Mouse (Mus musculus): Measurements from ENCODE around the gene Cyb5rl. TPM values are rescaled to one million over a fixed set of nuclear protein-coding genes. Genes with fewer than 3 reads are reported as not detected.
A peak's percentile ranks its signal among the peaks of the same experiment; 100 is the strongest.

Gene Cyb5rl
- polyA plus RNA-seq, 1 experiment from 2014 or later: 8.9 TPM

DNA sequence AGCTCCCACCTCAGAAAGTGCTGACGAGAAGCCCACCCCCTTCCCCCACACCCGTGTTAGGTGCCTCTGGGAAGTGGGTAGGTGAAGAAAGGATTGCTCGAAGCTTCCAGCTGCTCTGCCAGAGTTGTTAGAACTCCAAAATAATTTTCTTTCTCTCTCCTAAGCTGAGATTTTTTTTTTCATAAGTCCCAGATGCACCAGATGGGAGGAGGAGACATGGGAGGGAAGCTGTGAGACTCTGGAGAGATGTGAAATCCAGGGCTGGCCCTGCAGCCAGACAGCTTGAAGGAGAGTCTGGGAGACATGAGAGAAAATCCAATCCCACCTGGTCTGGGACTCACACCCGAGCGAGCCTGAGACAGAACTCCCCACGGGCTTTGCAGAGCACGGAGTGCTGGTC, 57.6 kb downstream of the Cyb5rl start:
- peaks cover 21% of the 10 kb centered on the region; the same call in 1 of the 2 replicates for H3K27me3 ChIP-seq (ENCODE audit: poor library complexity, severe bottlenecking)
- peaks cover 64% of the 10 kb centered on the region for H3K4me1 ChIP-seq
- WGBS: 82% methylated on average over 7 of the region's 7 CpGs
- no peaks in the 10 kb centered on the region for H3K36me3 ChIP-seq (replicated peaks)
- H3K27ac ChIP-seq: peak overlapping the region; percentile 35; the same call in 1 of the 2 replicates
- H3K4me3 ChIP-seq: no peak overlapping the region
- no peaks in the 10 kb centered on the region for H3K9me3 ChIP-seq
- no peak for DNase-seq (ENCODE audit: extremely low spot score, low spot score)

DNA sequence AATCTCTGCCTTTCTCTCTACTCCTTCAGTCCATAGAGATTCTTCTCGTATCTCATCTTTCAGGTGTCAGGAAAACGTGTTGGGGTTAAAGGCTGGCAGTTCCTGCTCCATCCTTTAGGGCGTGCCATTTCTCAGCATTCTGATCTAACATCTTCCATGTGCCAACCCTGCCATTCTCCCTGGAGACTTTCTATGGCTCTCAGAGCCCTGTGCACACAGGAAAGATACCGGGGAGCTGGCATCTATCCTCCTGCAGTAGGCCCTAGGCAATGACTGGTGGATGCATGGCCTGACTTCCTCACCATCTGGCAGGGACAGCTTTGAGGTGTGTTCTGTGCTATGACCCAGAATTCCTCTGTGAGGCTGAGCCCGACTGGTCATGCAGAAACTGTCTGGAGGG, 58.3 kb downstream of the Cyb5rl start:
- Histone ChIP-seq H3K4me3 (no peak overlapping the region), H3K4me1 (peaks cover 71% of the 10 kb centered on the region), H3K9me3 (no peaks in the 10 kb centered on the region), H3K27ac (no peak overlapping the region), H3K36me3 (replicated peaks) (no peaks in the 10 kb centered on the region), H3K27me3 (ENCODE audit: poor library complexity, severe bottlenecking) (peaks cover 21% of the 10 kb centered on the region; the same call in 1 of the 2 replicates)
- DNase-seq (ENCODE audit: extremely low spot score, low spot score): no peak
- 74% methylated on average over 5 of the region's 5 CpGs for WGBS

DNA sequence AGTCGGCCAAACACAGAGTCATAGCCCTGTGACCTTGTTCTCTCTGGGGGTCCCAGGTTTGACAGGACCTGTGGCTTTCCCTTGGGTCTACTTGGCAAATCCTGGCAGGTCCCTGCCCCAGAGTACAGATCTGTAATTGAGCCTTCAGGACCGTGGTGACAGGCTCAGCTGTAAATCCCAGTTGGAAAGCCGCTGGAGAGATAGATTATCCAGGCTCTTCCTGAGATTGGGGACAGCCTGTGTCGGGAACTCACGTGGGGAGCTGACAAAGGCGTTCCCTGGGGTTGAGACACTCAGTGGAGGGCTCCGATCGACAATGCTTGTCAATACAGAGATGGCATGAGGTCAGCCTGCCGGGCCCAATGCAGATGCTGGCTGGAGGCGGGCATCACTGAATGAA, 59.6 kb downstream of the Cyb5rl start:
- peaks cover 72% of the 10 kb centered on the region for H3K4me1 ChIP-seq
- no peak for DNase-seq (ENCODE audit: extremely low spot score, low spot score)
- H3K4me3 ChIP-seq: no peak overlapping the region
- 64% methylated on average over 10 of the region's 10 CpGs for WGBS
- H3K27me3 ChIP-seq (ENCODE audit: poor library complexity, severe bottlenecking): peaks cover 21% of the 10 kb centered on the region; the same call in 1 of the 2 replicates
- peak overlapping the region; percentile 48 for H3K27ac ChIP-seq
- no peaks in the 10 kb centered on the region for H3K9me3 ChIP-seq
- no peaks in the 10 kb centered on the region for H3K36me3 ChIP-seq (replicated peaks)

DNA sequence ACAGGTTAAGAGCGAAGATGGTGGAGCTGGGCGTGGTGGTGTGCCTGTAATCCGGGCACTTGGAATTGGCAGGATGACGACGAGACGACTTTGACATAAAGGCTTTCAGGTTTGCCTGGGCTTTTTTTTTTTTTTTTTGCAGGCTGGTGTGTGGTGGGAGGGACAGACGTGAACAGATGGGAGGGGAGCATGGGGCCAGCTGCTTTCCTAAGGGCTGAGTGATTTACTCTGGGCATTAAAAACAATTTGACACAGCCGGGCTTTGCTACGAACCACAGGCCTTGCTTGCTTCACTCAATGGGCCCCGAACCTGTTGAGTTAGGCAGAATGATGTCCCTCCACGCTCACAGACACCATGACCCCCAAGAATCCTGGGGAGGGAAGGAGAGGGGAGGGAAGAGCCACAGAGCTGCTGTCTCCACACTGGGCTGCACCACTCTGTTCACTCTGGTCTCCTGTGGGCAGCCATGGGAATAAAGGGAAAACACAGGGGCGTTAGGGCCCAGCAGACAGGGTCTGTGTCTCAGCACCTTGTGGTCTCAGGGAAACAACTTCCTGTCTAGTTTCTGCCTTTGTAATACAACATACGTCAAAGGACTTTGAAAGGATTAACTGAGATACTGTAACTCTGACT, 60.2 kb downstream of the Cyb5rl start:
- H3K27ac ChIP-seq: peak overlapping the region; percentile 48
- no peak overlapping the region for H3K4me3 ChIP-seq
- peaks cover 68% of the 10 kb centered on the region for H3K4me1 ChIP-seq
- H3K27me3 ChIP-seq (ENCODE audit: poor library complexity, severe bottlenecking): peaks cover 21% of the 10 kb centered on the region; the same call in 1 of the 2 replicates
- H3K9me3 ChIP-seq: no peaks in the 10 kb centered on the region
- H3K36me3 ChIP-seq (replicated peaks): no peaks in the 10 kb centered on the region
- DNase-seq (ENCODE audit: extremely low spot score, low spot score): no peak
- 61% methylated on average over 13 of the region's 13 CpGs for WGBS

DNA sequence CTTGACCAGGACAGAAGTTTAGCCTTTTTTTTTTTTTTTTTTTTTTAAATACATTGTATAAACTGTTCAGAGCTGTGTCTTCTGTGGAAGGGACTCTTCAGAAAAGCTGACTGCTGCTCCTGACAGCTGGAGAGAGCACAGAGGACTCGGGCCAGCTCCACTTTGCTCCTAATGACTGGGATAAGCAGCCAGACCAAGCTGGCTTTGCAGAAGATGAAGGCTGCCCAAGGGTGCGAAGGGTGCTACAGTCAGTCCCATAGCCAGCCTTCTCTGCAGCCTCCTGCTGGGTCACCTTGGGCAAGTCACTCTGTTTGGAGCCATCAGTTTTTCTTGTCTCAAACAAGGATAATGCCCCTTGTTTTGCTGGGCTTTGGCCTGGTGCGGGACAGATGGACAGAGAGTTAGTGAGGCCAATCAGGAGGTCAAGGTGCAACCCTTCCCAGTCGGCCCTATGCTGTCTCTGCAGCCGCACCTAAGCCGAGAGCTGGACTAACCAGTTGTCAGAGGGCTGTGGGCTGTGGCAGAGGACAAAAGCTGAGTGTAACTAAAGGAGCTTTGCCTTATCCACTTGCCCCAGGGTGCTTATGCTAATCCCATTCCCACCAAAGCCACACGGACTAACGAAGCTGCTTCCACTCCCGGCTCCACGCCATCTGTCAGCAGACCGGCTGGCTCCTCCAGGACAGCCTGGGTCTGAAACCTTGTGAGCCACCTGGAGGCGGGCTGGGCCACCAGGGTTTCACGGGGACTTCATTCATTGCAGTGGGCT, 61.3 kb downstream of the Cyb5rl start:
- Histone ChIP-seq H3K36me3 (replicated peaks) (no peaks in the 10 kb centered on the region), H3K27ac (peak overlapping the region; percentile 75), H3K9me3 (no peaks in the 10 kb centered on the region), H3K4me1 (peaks cover 68% of the 10 kb centered on the region), H3K27me3 (ENCODE audit: poor library complexity, severe bottlenecking) (peaks cover 21% of the 10 kb centered on the region; the same call in 1 of the 2 replicates), H3K4me3 (no peak overlapping the region)
- WGBS: 16% methylated on average over 13 of the region's 13 CpGs
- DNase-seq (ENCODE audit: extremely low spot score, low spot score): peak; percentile 46

DNA sequence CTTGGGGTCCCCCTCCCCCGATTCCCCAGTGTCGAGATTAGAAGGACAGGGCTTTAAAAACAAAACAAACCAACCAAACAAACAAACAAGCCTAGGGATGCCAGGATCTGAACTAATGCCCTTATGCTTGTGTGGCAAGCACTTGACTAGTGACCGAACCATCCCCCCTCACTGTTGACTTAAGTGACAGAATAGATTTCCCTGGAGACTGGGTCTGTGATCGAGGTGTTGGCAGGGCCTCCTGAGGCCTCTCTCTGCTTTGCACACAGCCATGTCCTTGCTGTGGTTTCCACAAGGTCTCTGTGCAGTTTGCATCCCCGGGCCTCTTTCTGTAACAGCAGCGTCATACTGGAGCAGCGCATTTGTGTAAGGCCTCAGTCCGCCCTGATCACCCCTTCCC, 62.6 kb downstream of the Cyb5rl start:
- 79% methylated on average over 8 of the region's 8 CpGs for WGBS
- Histone ChIP-seq H3K27ac (0 out of 2 replicates have a peak overlapping the region, but pooled peaks have one; percentile 41), H3K4me1 (peaks cover 62% of the 10 kb centered on the region), H3K9me3 (no peaks in the 10 kb centered on the region), H3K4me3 (no peak overlapping the region), H3K27me3 (ENCODE audit: poor library complexity, severe bottlenecking) (peaks cover 21% of the 10 kb centered on the region; the same call in 1 of the 2 replicates), H3K36me3 (replicated peaks) (no peaks in the 10 kb centered on the region)
- DNase-seq (ENCODE audit: extremely low spot score, low spot score): no peak

DNA sequence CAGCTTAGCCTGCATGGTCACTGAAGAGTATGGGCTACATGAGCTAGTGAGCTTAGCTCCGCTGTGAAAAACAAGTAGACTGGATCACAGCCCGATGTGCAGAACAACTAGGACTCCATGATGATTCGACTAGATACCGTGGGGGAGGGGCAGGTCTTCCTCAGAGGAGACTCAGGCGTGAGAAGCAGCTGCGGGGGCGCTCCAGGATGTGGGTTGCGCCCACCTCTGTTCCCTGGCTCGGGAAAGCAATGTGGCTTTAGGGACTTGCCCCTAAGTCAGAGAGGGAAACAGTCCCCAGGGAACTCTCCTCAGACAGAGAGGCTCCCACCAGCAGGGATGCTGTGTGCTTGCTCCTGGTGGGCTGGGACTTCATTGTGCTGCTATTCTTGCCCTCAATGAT, 63.7 kb downstream of the Cyb5rl start:
- no peak overlapping the region for H3K4me3 ChIP-seq
- peaks cover 19% of the 10 kb centered on the region; the same call in 1 of the 2 replicates for H3K27me3 ChIP-seq (ENCODE audit: poor library complexity, severe bottlenecking)
- no peaks in the 10 kb centered on the region for H3K36me3 ChIP-seq (replicated peaks)
- H3K4me1 ChIP-seq: peaks cover 58% of the 10 kb centered on the region
- no peaks in the 10 kb centered on the region for H3K9me3 ChIP-seq
- WGBS: 20% methylated on average over 9 of the region's 9 CpGs
- no peak for DNase-seq (ENCODE audit: extremely low spot score, low spot score)
- H3K27ac ChIP-seq: peak overlapping the region; percentile 66

DNA sequence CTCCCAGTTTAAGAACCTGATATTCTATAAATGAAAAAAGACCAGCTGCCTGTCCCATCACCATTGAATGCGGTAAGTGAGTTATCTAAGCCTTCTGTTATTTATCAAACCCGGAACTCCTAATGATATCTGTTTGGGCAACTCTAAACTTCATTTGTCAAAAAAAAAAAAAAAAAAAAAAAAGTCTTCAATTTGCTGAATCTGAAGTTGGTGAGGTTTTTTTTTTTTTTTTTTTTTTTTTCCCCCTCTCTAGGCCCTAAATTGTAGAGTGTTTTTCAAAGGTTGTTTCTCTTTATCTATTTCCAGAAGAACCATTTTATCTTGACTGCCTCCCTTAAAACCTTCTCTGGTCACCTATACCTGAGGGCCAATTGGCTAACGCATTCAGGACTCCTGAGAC, 68.1 kb downstream of the Cyb5rl start:
- Histone ChIP-seq H3K27me3 (ENCODE audit: poor library complexity, severe bottlenecking) (peaks cover 25% of the 10 kb centered on the region), H3K4me1 (peaks cover 61% of the 10 kb centered on the region), H3K27ac (no peak overlapping the region), H3K36me3 (replicated peaks) (peaks cover 8% of the 10 kb centered on the region; the same call in 1 of the 2 replicates), H3K4me3 (no peak overlapping the region), H3K9me3 (no peaks in the 10 kb centered on the region)
- no peak for DNase-seq (ENCODE audit: extremely low spot score, low spot score)
- 92% methylated on average over 3 of the region's 3 CpGs for WGBS

DNA sequence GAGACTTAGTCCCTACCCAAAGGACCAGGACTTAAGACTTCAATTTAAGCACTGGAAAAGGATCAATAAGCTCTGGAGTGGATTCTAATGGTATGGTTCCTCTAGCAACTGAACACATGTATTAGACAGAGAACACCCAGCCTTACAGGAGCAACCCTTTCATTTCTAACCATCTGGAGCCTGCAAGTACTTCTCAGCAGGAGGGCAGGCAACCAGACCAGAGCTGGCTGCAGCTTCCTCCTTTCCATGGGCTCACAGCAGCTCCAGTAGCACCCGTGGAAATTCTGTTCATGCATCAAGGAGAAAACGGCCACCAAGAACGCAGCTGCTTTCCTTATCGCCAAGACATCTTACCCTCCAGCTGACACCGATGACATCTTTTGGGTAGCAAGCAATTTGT, 68.9 kb downstream of the Cyb5rl start:
- H3K9me3 ChIP-seq: no peaks in the 10 kb centered on the region
- DNase-seq (ENCODE audit: extremely low spot score, low spot score): no peak
- H3K4me3 ChIP-seq: no peak overlapping the region
- H3K27ac ChIP-seq: no peak overlapping the region
- peaks cover 61% of the 10 kb centered on the region for H3K4me1 ChIP-seq
- 85% methylated on average over 5 of the region's 5 CpGs for WGBS
- H3K27me3 ChIP-seq (ENCODE audit: poor library complexity, severe bottlenecking): peaks cover 25% of the 10 kb centered on the region
- H3K36me3 ChIP-seq (replicated peaks): peaks cover 8% of the 10 kb centered on the region

DNA sequence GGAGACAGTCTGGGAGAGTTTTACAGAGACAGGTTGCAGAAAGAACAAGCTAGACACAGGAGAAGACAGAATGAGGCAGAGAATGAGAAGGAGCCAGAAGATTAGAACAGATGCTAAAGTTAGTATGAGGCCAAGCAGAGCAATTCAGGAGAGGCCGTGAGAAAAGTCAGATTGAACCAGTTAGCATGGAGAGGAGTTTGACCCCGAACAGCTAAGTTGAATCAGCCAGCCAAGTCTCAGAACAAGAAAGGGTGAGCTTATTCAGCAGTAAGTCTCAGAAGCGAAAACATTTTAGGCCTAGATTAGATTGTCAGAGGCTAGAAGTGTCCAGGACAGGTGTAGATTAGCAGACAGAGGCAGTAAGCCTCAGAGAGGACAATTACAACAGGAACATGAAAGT, 69.7 kb downstream of the Cyb5rl start:
- WGBS: 57% methylated on average over 3 of the region's 3 CpGs
- peaks cover 25% of the 10 kb centered on the region for H3K27me3 ChIP-seq (ENCODE audit: poor library complexity, severe bottlenecking)
- no peaks in the 10 kb centered on the region for H3K9me3 ChIP-seq
- H3K36me3 ChIP-seq (replicated peaks): peaks cover 8% of the 10 kb centered on the region
- 0 out of 2 replicates have a peak overlapping the region, but pooled peaks have one; percentile 26 for H3K27ac ChIP-seq
- no peak overlapping the region for H3K4me3 ChIP-seq
- DNase-seq (ENCODE audit: extremely low spot score, low spot score): no peak
- H3K4me1 ChIP-seq: peaks cover 65% of the 10 kb centered on the region

Other genes with a start within 250 kb of the Cyb5rl start
- 128 and 134 TPM in 2 replicates for gene Ssbp3, start 156.3 kb upstream of the Cyb5rl start, polyA plus RNA-seq (2016; fragmentation: Nextera tagmentation; extraction: Ambion mirVana)
- 131 and 132 TPM in 2 replicates for gene Mrpl37, start 120 bp upstream of the Cyb5rl start, polyA plus RNA-seq (2016; fragmentation: Nextera tagmentation; extraction: Ambion mirVana)
- gene Cdcp2, start 29.9 kb downstream of the Cyb5rl start, polyA plus RNA-seq (2016; fragmentation: Nextera tagmentation; extraction: Ambion mirVana): 0.06 TPM in 1 of 2 replicates, not detected in the other
- gene Tmem59, start 111.4 kb downstream of the Cyb5rl start, polyA plus RNA-seq (2016; fragmentation: Nextera tagmentation; extraction: Ambion mirVana): 244 and 249 TPM in 2 replicates
- gene Tceanc2, start 112.1 kb downstream of the Cyb5rl start, polyA plus RNA-seq (2016; fragmentation: Nextera tagmentation; extraction: Ambion mirVana): 21.4 and 33.5 TPM in 2 replicates
- not detected in 2 replicates for gene Ldlrad1, start 142.2 kb downstream of the Cyb5rl start, polyA plus RNA-seq (2016; fragmentation: Nextera tagmentation; extraction: Ambion mirVana)
- 89.5 and 95.6 TPM in 2 replicates for gene Lrrc42, start 186.5 kb downstream of the Cyb5rl start, polyA plus RNA-seq (2016; fragmentation: Nextera tagmentation; extraction: Ambion mirVana)
- gene Hspb11, start 186.6 kb downstream of the Cyb5rl start, polyA plus RNA-seq (2016; fragmentation: Nextera tagmentation; extraction: Ambion mirVana): 20.6 and 23.2 TPM in 2 replicates
- gene Dio1, start 240.2 kb downstream of the Cyb5rl start, polyA plus RNA-seq (2016; fragmentation: Nextera tagmentation; extraction: Ambion mirVana): not detected in 2 replicates
- 37.1 and 38.8 TPM in 2 replicates for gene Yipf1, start 247.4 kb downstream of the Cyb5rl start, polyA plus RNA-seq (2016; fragmentation: Nextera tagmentation; extraction: Ambion mirVana)